21 mouse cellular contexts compared by ENCODE assay signal in genomic region chr5:81159013-81159412, GRCm38 (mm10).
"Had no signal": no experiment of that assay in that cellular context is flagged by ENCODE, and none has a peak within 500 bp of the region (broad histone marks: within the 10 kb centered on the region; RNA-seq: fewer than 3 reads in every experiment).

No protein-coding gene starts in this region.

- ATAC-seq: liver, postnatal 0 days; lung, postnatal 0 days; midbrain, embryonic 13.5 days; midbrain, embryonic 16.5 days had no signal

- H3K27me3 ChIP-seq: limb, embryonic 12.5 days; limb, embryonic 15.5 days; midbrain, embryonic 13.5 days; neural tube, embryonic 12.5 days had no signal

- DNase-seq: kidney, adult 18-20 months; kidney, adult 9 months; kidney, postnatal 14 days; kidney, postnatal 4 days; liver, postnatal 0 days; lung, embryonic 14.5 days; retina, postnatal 1 day; right cerebral cortex, postnatal 4 days; thymus, adult 2 months; thymus, postnatal 14 days; thymus, postnatal 4 days had no signal

- H3K9ac ChIP-seq: limb, embryonic 12.5 days; limb, embryonic 15.5 days; liver, embryonic 14.5 days; liver, postnatal 0 days; lung, embryonic 14.5 days; midbrain, embryonic 13.5 days; neural tube, embryonic 12.5 days had no signal

- H3K9me3 ChIP-seq: limb, embryonic 12.5 days; limb, embryonic 15.5 days; midbrain, embryonic 13.5 days; neural tube, embryonic 12.5 days had no signal

- H3K4me3 ChIP-seq: limb, embryonic 12.5 days; limb, embryonic 15.5 days; midbrain, embryonic 13.5 days; neural tube, embryonic 12.5 days had no signal

- H3K4me2 ChIP-seq: limb, embryonic 12.5 days; limb, embryonic 15.5 days; liver, embryonic 11.5 days; lung, embryonic 14.5 days; midbrain, embryonic 13.5 days; neural tube, embryonic 12.5 days had no signal

- H3K27ac ChIP-seq: limb, embryonic 12.5 days; limb, embryonic 15.5 days; liver, embryonic 14.5 days; macrophage; midbrain, embryonic 13.5 days; neural tube, embryonic 12.5 days; stomach, postnatal 0 days had no signal

- H3K36me3 ChIP-seq: limb, embryonic 12.5 days; limb, embryonic 15.5 days; midbrain, embryonic 13.5 days; neural tube, embryonic 12.5 days had no signal
